Mouse (Mus musculus): ENCODE measurements around the gene Shkbp1. TPM values are rescaled to one million over a fixed set of nuclear protein-coding genes. Genes with fewer than 3 reads are reported as not detected.
A peak's percentile ranks its signal among the peaks of the same experiment; 100 is the strongest.

The Shkbp1 gene
- total and polyA plus RNA-seq, 3 experiments = 24.2 to 77.0 TPM; not detected in 1

DNA sequence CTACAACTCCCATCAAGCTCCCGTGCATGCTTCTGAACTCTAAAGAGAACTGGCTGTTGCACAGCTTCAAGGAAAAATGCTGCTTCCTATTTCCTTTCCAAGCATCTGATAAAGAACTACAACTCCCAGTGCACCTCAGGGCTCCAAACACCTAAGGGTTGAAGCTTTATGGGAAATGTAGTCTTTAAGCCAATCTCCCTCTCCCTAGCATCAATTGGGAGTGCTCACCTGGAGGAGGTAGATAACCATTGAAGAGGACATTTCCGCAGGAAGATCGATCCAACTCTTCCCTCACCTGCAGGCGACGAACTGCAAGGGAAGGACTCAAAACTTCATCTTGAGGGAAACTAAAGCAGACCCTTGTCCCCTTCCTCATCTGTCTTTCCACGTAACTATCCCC is 1.7 kb downstream of the Shkbp1 start (continued):
- TF ChIP-seq MAX (IDR thresholded peaks at IDR 0.05; ENCODE audit: low read length) (no peak), EP300 (IDR thresholded peaks at IDR 0.05; ENCODE audit: low read depth in 1 of 2, low read length in 2 of 2) (no peak), ZKSCAN1 (IDR thresholded peaks at IDR 0.05; ENCODE audit: low read depth, low read length) (no peak), TAL1 (IDR thresholded peaks at IDR 0.05; ENCODE audit: low read length) (no peak), CTCF (IDR thresholded peaks at IDR 0.05 in 2 of 3, conservative IDR thresholded peaks at IDR 0.05 in 1 of 3; ENCODE audit: control insufficient read depth in 1 of 3, insufficient read depth in 1 of 3, low read depth in 2 of 3, low read length in 3 of 3, poor library complexity in 1 of 3, severe bottlenecking in 1 of 3) (no peak), GATA1 (IDR thresholded peaks at IDR 0.05; ENCODE audit: low read depth, low read length) (0 out of 2 replicates have a peak, but pooled peaks have one; percentile 6), ZNF384 (IDR thresholded peaks at IDR 0.05; ENCODE audit: low read depth, low read length) (no peak), MYC (IDR thresholded peaks at IDR 0.05; ENCODE audit: low read depth, low read length) (no peak), ELF1 (IDR thresholded peaks at IDR 0.05; ENCODE audit: low read depth, low read length) (peak; percentile 93), ZC3H11A (IDR thresholded peaks at IDR 0.05; ENCODE audit: low read depth, low read length) (no peak), MYB (IDR thresholded peaks at IDR 0.05; ENCODE audit: low read depth, low read length) (no peak), HCFC1 (IDR thresholded peaks at IDR 0.05; ENCODE audit: low read depth, low read length) (peak; percentile 100), SMC3 (IDR thresholded peaks at IDR 0.05; ENCODE audit: low read depth, low read length) (no peak), POLR2AphosphoS2 (IDR thresholded peaks at IDR 0.05; ENCODE audit: low read length) (no peak), NRF1 (IDR thresholded peaks at IDR 0.05; ENCODE audit: insufficient read depth, low read depth, low read length, poor library complexity, severe bottlenecking) (0 out of 2 replicates have a peak, but pooled peaks have one; percentile 27), JUND (IDR thresholded peaks at IDR 0.05; ENCODE audit: low read depth, low read length) (no peak), UBTF (IDR thresholded peaks at IDR 0.05; ENCODE audit: borderline replicate concordance, insufficient read depth, low read depth, low read length) (no peak), SIN3A (IDR thresholded peaks at IDR 0.05; ENCODE audit: low read length) (peak; percentile 82), ZMIZ1 (IDR thresholded peaks at IDR 0.05; ENCODE audit: low read depth, low read length) (no peak)

DNA sequence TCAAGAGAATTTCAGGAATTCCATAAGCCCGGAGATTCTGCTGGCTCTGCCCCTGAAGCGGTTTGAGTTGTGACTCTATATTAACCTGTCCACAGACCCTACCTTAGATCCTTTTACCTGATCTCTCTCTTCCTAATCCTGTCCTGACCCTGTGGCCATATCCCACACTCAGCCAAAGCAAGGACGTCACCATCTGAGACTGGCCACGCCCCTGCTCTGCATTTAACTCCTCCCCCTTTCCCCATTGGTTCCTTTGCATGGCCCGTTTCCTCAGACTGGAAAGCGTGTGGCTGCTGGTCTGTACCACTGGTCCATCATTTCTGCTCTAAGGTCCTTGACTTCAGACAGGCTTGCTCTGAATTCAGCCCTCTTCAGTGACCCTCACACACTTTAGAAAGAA is 10.4 kb downstream of the Shkbp1 start:
- Histone ChIP-seq H3K4me3 (ENCODE audit: control insufficient read depth in 1 of 2, insufficient read depth in 1 of 2, low read depth in 2 of 2, low read length in 2 of 2) (no peak overlapping the region), H3K27me3 (ENCODE audit: control insufficient read depth in 1 of 2, insufficient read depth in 2 of 2, low read length in 2 of 2) (no peaks in the 10 kb centered on the region), H3K9ac (ENCODE audit: control insufficient read depth, low read depth, low read length, poor library complexity, severe bottlenecking) (no peak overlapping the region), H3K27ac (ENCODE audit: control insufficient read depth, low read depth, low read length) (no peak overlapping the region), H3K36me3 (ENCODE audit: control insufficient read depth in 1 of 2, insufficient read depth in 2 of 2, low read length in 2 of 2) (peaks cover 0 to 3% of the 10 kb centered on the region in 2 experiments; a peak in 2 of 4 replicates), H3K79me2 (ENCODE audit: control insufficient read depth, insufficient read depth, low read length, poor library complexity) (no peaks in the 10 kb centered on the region), H3K4me1 (ENCODE audit: control insufficient read depth in 1 of 2, insufficient read depth in 2 of 2, low read length in 2 of 2) (peaks cover 0 to 7% of the 10 kb centered on the region in 2 experiments; a peak in 1 of 4 replicates), H3K9me3 (replicated peaks; ENCODE audit: insufficient read depth, low read length) (no peaks in the 10 kb centered on the region)
- no peak for TF ChIP-seq MEF2A (IDR thresholded peaks at IDR 0.05; ENCODE audit: extremely low read depth, insufficient replicate concordance, low read depth, low read length, poor library complexity, severe bottlenecking)
- DNase-seq (ENCODE audit: low read depth, low spot score) = no peak

Measured in MEL (cell line).